Mouse (Mus musculus) kidney, adult 2 months (tissue): ENCODE measurements around the gene Fxyd5.

Source experiments
- CTCF ChIP-seq: fragments of 200-500 bp; conservative IDR thresholded peaks from 2 replicates; pipeline ENCODE4 v1.5.1; 2011; ENCODE audit warnings: low read depth, mild to moderate bottlenecking, control low read depth, low read length, moderate library complexity, mixed read lengths; ENCODE audit not compliant: insufficient read depth, insufficient read length
- POLR2A ChIP-seq: fragments of 200-500 bp; IDR thresholded peaks from one replicate; pipeline ENCODE4 v1.6.1; 2011; ENCODE audit warnings: low read depth, low read length, control low read depth

GRCm38 (mm10) chr7:30996491-30996890 is 45.8 kb downstream of the Fxyd5 start:
- TF ChIP-seq CTCF: 0 out of 2 replicates have a peak, but pooled peaks have one; percentile 8
- TF ChIP-seq POLR2A: no peak
